Mouse (Mus musculus) hindbrain, embryonic 16.5 days (tissue): ENCODE measurements at regions not wholly inside any gene's neighbourhood (a gene's known extent, or its start where the extent isn't known, plus 50 kb on each side); places are given as distances from the start of the nearest gene placed in this dataset.

Experiments used
- ATAC-seq: fragments of 200-750 bp; cut with Nextera tagmentation; 2 replicates; pipeline ENCODE4 v1.8.0; 2017; ENCODE audit warnings: moderate TSS enrichment, moderate library complexity
- H3K27ac ChIP-seq: fragments of 300-500 bp; sonication (generic); 2 replicates; pipeline ENCODE4 v1.5.1; 2014; ENCODE audit warnings: low read depth, mild to moderate bottlenecking, control low read depth, low read length, moderate library complexity
- H3K27me3 ChIP-seq: fragments of 300-500 bp; sonication (generic); replicated peaks from 2 replicates; pipeline ENCODE4 v1.6.1; 2014; ENCODE audit warnings: low read length; ENCODE audit not compliant: control insufficient read depth, insufficient read depth
- H3K36me3 ChIP-seq: fragments of 300-500 bp; sonication (generic); 2 replicates; pipeline ENCODE4 v1.6.1; 2014; ENCODE audit warnings: mild to moderate bottlenecking, low read length, moderate library complexity, mixed read lengths; ENCODE audit not compliant: control insufficient read depth, insufficient read depth
- H3K4me1 ChIP-seq: fragments of 300-500 bp; sonication (generic); 2 replicates; pipeline ENCODE4 v1.6.1; 2014; ENCODE audit warnings: low read depth, low read length; ENCODE audit not compliant: control insufficient read depth, insufficient read depth
- H3K4me2 ChIP-seq: fragments of 300-500 bp; sonication (generic); 2 replicates; pipeline ENCODE4 v1.6.1; 2014; ENCODE audit warnings: mild to moderate bottlenecking, low read length, control low read depth, moderate library complexity
- H3K4me3 ChIP-seq: fragments of 300-500 bp; sonication (generic); 2 replicates; pipeline ENCODE4 v1.5.1; 2014; ENCODE audit warnings: mild to moderate bottlenecking, low read length, control low read depth, moderate library complexity
- H3K9ac ChIP-seq: fragments of 300-500 bp; sonication (generic); 2 replicates; pipeline ENCODE4 v1.6.1; 2014; ENCODE audit warnings: low read depth, mild to moderate bottlenecking, control low read depth, low read length, moderate library complexity
- H3K9me3 ChIP-seq: fragments of 300-500 bp; sonication (generic); 2 replicates; pipeline ENCODE4 v1.6.1; 2014; ENCODE audit warnings: mild to moderate bottlenecking, low read length, moderate library complexity; ENCODE audit not compliant: control insufficient read depth
- WGBS: fragments of 180-500 bp; shearing (Covaris S2); extraction: QIAGEN DNeasy Blood & Tissue Kit; methylation state at CpG from one replicate; pipeline ENCODE4 v1.1.7; 2014; 5-methylcytosine and 5-hydroxymethylcytosine counted together

GRCm38 (mm10) chr6:14298167-14298566 is 426.8 kb upstream of the 2610001J05Rik start:
- Histone ChIP-seq H3K4me3 (no peak overlapping the region), H3K9me3 (no peaks in the 10 kb centered on the region), H3K4me2 (no peak overlapping the region), H3K27ac (no peak overlapping the region), H3K4me1 (no peaks in the 10 kb centered on the region), H3K36me3 (no peaks in the 10 kb centered on the region), H3K27me3 (no peaks in the 10 kb centered on the region), H3K9ac (no peak overlapping the region)
- ATAC-seq: no peak

- Histone ChIP-seq H3K9me3 (no peaks in the 10 kb centered on the region), H3K36me3 (no peaks in the 10 kb centered on the region), H3K27me3 (no peaks in the 10 kb centered on the region), H3K4me2 (no peak overlapping the region), H3K4me1 (no peaks in the 10 kb centered on the region), H3K9ac (no peak overlapping the region), H3K27ac (no peak overlapping the region), H3K4me3 (no peak overlapping the region)
- ATAC-seq: no peak
Observed at GRCm38 (mm10) chr6:14297428-14297827, 426.1 kb upstream of the 2610001J05Rik start.

GRCm38 (mm10) chr6:14290843-14291242 is 419.5 kb upstream of the 2610001J05Rik start:
- no peaks in the 10 kb centered on the region for H3K36me3 ChIP-seq
- WGBS: 35% methylated on average over 1 of the region's 1 CpGs
- no peak for ATAC-seq
- H3K4me2 ChIP-seq: no peak overlapping the region
- H3K27me3 ChIP-seq: no peaks in the 10 kb centered on the region
- H3K27ac ChIP-seq: no peak overlapping the region
- H3K9me3 ChIP-seq: no peaks in the 10 kb centered on the region
- H3K4me3 ChIP-seq: no peak overlapping the region
- no peak overlapping the region for H3K9ac ChIP-seq
- H3K4me1 ChIP-seq: no peaks in the 10 kb centered on the region

- Histone ChIP-seq H3K9ac (no peak overlapping the region), H3K27ac (no peak overlapping the region), H3K4me3 (no peak overlapping the region), H3K27me3 (no peaks in the 10 kb centered on the region), H3K36me3 (no peaks in the 10 kb centered on the region), H3K4me2 (no peak overlapping the region), H3K9me3 (no peaks in the 10 kb centered on the region), H3K4me1 (no peaks in the 10 kb centered on the region)
- 96% methylated on average over 2 of the region's 2 CpGs for WGBS
- no peak for ATAC-seq
Observed at GRCm38 (mm10) chr6:14281476-14281875, 410.2 kb upstream of the 2610001J05Rik start.

- 60% methylated on average over 1 of the region's 1 CpGs for WGBS
- Histone ChIP-seq H3K4me1 (no peaks in the 10 kb centered on the region), H3K4me3 (no peak overlapping the region)
Observed at GRCm38 (mm10) chr6:14261941-14262340, 390.6 kb upstream of the 2610001J05Rik start.

GRCm38 (mm10) chr6:14240331-14240730 is 369.0 kb upstream of the 2610001J05Rik start:
- no peak for ATAC-seq
- Histone ChIP-seq H3K36me3 (no peaks in the 10 kb centered on the region), H3K9ac (no peak overlapping the region), H3K4me1 (no peaks in the 10 kb centered on the region), H3K9me3 (no peaks in the 10 kb centered on the region), H3K4me2 (no peak overlapping the region), H3K27me3 (no peaks in the 10 kb centered on the region), H3K4me3 (no peak overlapping the region), H3K27ac (no peak overlapping the region)

More at GRCm38 (mm10) chr6:14261941-14262340, 390.6 kb upstream of the 2610001J05Rik start:
- Histone ChIP-seq H3K36me3 (no peaks in the 10 kb centered on the region), H3K9me3 (no peaks in the 10 kb centered on the region; the same call in 1 of the 2 replicates), H3K27ac (no peak overlapping the region), H3K27me3 (no peaks in the 10 kb centered on the region), H3K9ac (no peak overlapping the region), H3K4me2 (no peak overlapping the region)
- no peak for ATAC-seq

GRCm38 (mm10) chr6:14239151-14239550 is 367.8 kb upstream of the 2610001J05Rik start:
- ATAC-seq: no peak
- no peaks in the 10 kb centered on the region for H3K9me3 ChIP-seq
- no peak overlapping the region for H3K4me2 ChIP-seq
- 70% methylated on average over 2 of the region's 2 CpGs for WGBS
- H3K27me3 ChIP-seq: no peaks in the 10 kb centered on the region
- no peaks in the 10 kb centered on the region for H3K4me1 ChIP-seq
- H3K9ac ChIP-seq: no peak overlapping the region
- H3K27ac ChIP-seq: no peak overlapping the region
- no peak overlapping the region for H3K4me3 ChIP-seq
- H3K36me3 ChIP-seq: no peaks in the 10 kb centered on the region

- H3K4me3 ChIP-seq: no peak overlapping the region
- H3K9ac ChIP-seq: no peak overlapping the region
- over 99% methylated on average over 2 of the region's 2 CpGs for WGBS
- no peak overlapping the region for H3K27ac ChIP-seq
- no peaks in the 10 kb centered on the region for H3K9me3 ChIP-seq
- no peaks in the 10 kb centered on the region for H3K4me1 ChIP-seq
- no peak for ATAC-seq
- no peaks in the 10 kb centered on the region for H3K36me3 ChIP-seq
- H3K4me2 ChIP-seq: no peak overlapping the region
- no peaks in the 10 kb centered on the region for H3K27me3 ChIP-seq
Observed at GRCm38 (mm10) chr6:14230823-14231222, 359.5 kb upstream of the 2610001J05Rik start.

GRCm38 (mm10) chr6:14207509-14207908 is 336.2 kb upstream of the 2610001J05Rik start:
- 0 out of 2 replicates have a peak, but pooled peaks have one; percentile 30 for ATAC-seq
- Histone ChIP-seq H3K9me3 (no peaks in the 10 kb centered on the region), H3K4me1 (no peaks in the 10 kb centered on the region), H3K9ac (no peak overlapping the region), H3K4me3 (no peak overlapping the region), H3K27me3 (no peaks in the 10 kb centered on the region), H3K36me3 (no peaks in the 10 kb centered on the region), H3K27ac (no peak overlapping the region), H3K4me2 (no peak overlapping the region)
- 15% methylated on average over 2 of the region's 2 CpGs for WGBS

- Histone ChIP-seq H3K9me3 (no peaks in the 10 kb centered on the region), H3K4me1 (no peaks in the 10 kb centered on the region), H3K27me3 (no peaks in the 10 kb centered on the region), H3K9ac (no peak overlapping the region), H3K4me3 (no peak overlapping the region), H3K36me3 (no peaks in the 10 kb centered on the region), H3K4me2 (no peak overlapping the region), H3K27ac (no peak overlapping the region)
- no peak for ATAC-seq
- 65% methylated on average over 3 of the region's 3 CpGs for WGBS
Observed at GRCm38 (mm10) chr6:14197107-14197506, 325.8 kb upstream of the 2610001J05Rik start.
